Comparison of ENCODE assay signal across 18 mouse cellular contexts in the genomic region with DNA sequence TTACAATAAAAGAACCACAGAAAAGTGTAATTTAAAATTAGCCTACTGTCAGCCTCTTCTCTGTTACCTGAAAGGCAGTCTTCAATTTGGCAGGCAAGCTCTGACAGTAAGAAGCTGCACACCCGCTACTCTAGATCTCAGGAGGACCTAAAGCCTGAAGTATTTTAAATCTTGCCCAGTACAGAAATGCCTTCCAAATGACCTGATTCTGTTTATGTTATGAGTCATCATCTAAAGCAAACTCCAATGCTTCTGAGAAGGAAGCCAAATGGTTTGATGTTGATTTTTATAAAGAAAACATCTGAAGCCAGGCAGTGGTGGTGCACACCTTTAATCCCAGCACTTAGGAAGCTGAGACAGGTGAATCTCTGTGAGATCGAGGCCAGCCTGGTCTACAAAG. TPM values are rescaled to one million over a fixed set of nuclear protein-coding genes. Genes with fewer than 3 reads are reported as not detected.
"Had no signal": no experiment of that assay in that cellular context is flagged by ENCODE, and none has a peak within 500 bp of the region (broad histone marks: within the 10 kb centered on the region; RNA-seq: fewer than 3 reads in every experiment).

No protein-coding gene starts in this region.

- H3K9ac ChIP-seq: kidney, embryonic 15.5 days; liver, embryonic 15.5 days; midbrain, embryonic 12.5 days; neural tube, embryonic 13.5 days had no signal

- H3K27me3 ChIP-seq: kidney, embryonic 15.5 days; liver, embryonic 15.5 days; midbrain, embryonic 12.5 days; neural tube, embryonic 13.5 days had no signal

- H3K4me3 ChIP-seq: kidney, embryonic 15.5 days; left cerebral cortex, adult 2 months; limb, embryonic 10.5 days; liver, embryonic 15.5 days; midbrain, embryonic 12.5 days; neural tube, embryonic 13.5 days had no signal

- H3K27ac ChIP-seq: kidney, embryonic 15.5 days; left cerebral cortex, adult 2 months; limb, embryonic 10.5 days; liver, embryonic 15.5 days; midbrain, embryonic 12.5 days; neural tube, embryonic 13.5 days had no signal

- H3K9me3 ChIP-seq: kidney, embryonic 15.5 days; limb, embryonic 10.5 days; liver, embryonic 15.5 days; midbrain, embryonic 12.5 days; neural tube, embryonic 13.5 days had no signal

- DNase-seq: kidney, postnatal 14 days; lung, adult 2 months; lung, postnatal 10 days; right cerebral cortex, adult 18-20 months; right cerebral cortex, postnatal 25 days; thymus, postnatal 4 days had no signal

- H3K4me1 ChIP-seq: kidney, embryonic 15.5 days; limb, embryonic 10.5 days; liver, embryonic 15.5 days; midbrain, embryonic 12.5 days; neural tube, embryonic 13.5 days had no signal

- ATAC-seq: midbrain, embryonic 16.5 days had no signal

- H3K4me2 ChIP-seq: kidney, embryonic 15.5 days; liver, embryonic 11.5 days; liver, embryonic 15.5 days; midbrain, embryonic 12.5 days; neural tube, embryonic 13.5 days had no signal

RNA-seq across cellular contexts. Expression of a gene that starts 59.7 kb away (rescaled TPM):
- total RNA-seq: layer of hippocampus, postnatal 25 days; left cerebral cortex, adult 2 months; left cerebral cortex, postnatal 14 days; megakaryocyte-erythroid progenitor cell, adult 5-6 weeks had no signal
- polyA plus RNA-seq: lung, adult 2 months; midbrain, embryonic 16.5 days; small intestine, adult 2 months had no signal
